Mouse (Mus musculus) CH12.LX (cell line): ENCODE results near the gene B3gat3. TPM values are rescaled to one million over a fixed set of nuclear protein-coding genes. Genes with fewer than 3 reads are reported as not detected.
"Not testable (repeated sequence)": the region's sequence is repeated elsewhere in the genome, so short reads cannot be mapped to it uniquely, and the experiment has no call there.

Experiments used
- DNase-seq: peaks from one replicate; pipeline ENCODE4 v3.0.0-alpha.2; 2013; ENCODE audit errors: extremely low read depth
- H3K27ac ChIP-seq: 2 replicates; pipeline ENCODE4 v1.5.1; 2012; ENCODE audit warnings: low read depth, mild to moderate bottlenecking, control low read depth, moderate library complexity; ENCODE audit not compliant: insufficient read depth
- H3K27me3 ChIP-seq: replicated peaks from 2 replicates; pipeline ENCODE3; 2012; ENCODE audit warnings: inconsistent platforms
- H3K36me3 ChIP-seq, 2 experiments: replicated peaks in 1 of 2; 2 replicates each; pipeline versions ENCODE3 to v1.6.1; 2012; ENCODE audit warnings: inconsistent platforms in 1 of 2, low read length in 1 of 2, mild to moderate bottlenecking in 1 of 2, mixed read lengths in 1 of 2, moderate library complexity in 1 of 2; ENCODE audit not compliant: control insufficient read depth in 1 of 2, insufficient read depth in 1 of 2
- H3K4me1 ChIP-seq, 2 experiments: 2 replicates each; pipeline ENCODE4 v1.6.1; 2012; ENCODE audit warnings: inconsistent platforms in 1 of 2, moderate library complexity in 1 of 2; ENCODE audit not compliant: insufficient read depth in 2 of 2, control insufficient read depth in 1 of 2
- H3K4me2 ChIP-seq: 2 replicates; pipeline ENCODE4 v1.6.1; 2012; ENCODE audit warnings: low read depth, mild to moderate bottlenecking, control low read depth; ENCODE audit not compliant: poor library complexity, insufficient read depth, severe bottlenecking
- H3K4me3 ChIP-seq, 3 experiments: fragments of 150-350 bp in 1 of 3; sonication (generic) in 1 of 3; replicated peaks in 1 of 3; 2 replicates each; pipeline versions ENCODE3 to v1.5.1; 2011 to 2012; ENCODE audit warnings: low read depth in 2 of 3, low read length in 2 of 3, mild to moderate bottlenecking in 2 of 3, moderate library complexity in 2 of 3, control low read depth in 1 of 3, improper control_type of control experiment in 1 of 3, inconsistent platforms in 1 of 3, mixed read lengths in 1 of 3; ENCODE audit not compliant: poor library complexity in 1 of 3
- H3K79me2 ChIP-seq: replicated peaks from 2 replicates; pipeline ENCODE4 v1.6.1; 2012; ENCODE audit warnings: mild to moderate bottlenecking, moderate library complexity; ENCODE audit not compliant: control insufficient read depth, poor library complexity, insufficient read depth, severe bottlenecking; ENCODE audit errors: extremely low read depth
- H3K9ac ChIP-seq: 2 replicates; pipeline ENCODE4 v1.6.1; 2012; ENCODE audit warnings: low read depth, mild to moderate bottlenecking, control low read depth, moderate library complexity; ENCODE audit not compliant: insufficient read depth
- H3K9me3 ChIP-seq: replicated peaks from 2 replicates; pipeline ENCODE3; 2012; ENCODE audit warnings: low read length, inconsistent platforms, mixed read lengths
- CTCF ChIP-seq, 2 experiments: IDR thresholded peaks in 1 of 2; conservative IDR thresholded peaks in 1 of 2; 2 replicates each; pipeline ENCODE4 v1.5.1; 2011 to 2012; ENCODE audit warnings: low read depth in 2 of 2, low read length in 2 of 2, improper control_type of control experiment in 1 of 2, inconsistent platforms in 1 of 2, mild to moderate bottlenecking in 1 of 2, moderate library complexity in 1 of 2
- GABPA ChIP-seq: IDR thresholded peaks from 2 replicates; pipeline ENCODE4 v1.6.1; 2012; ENCODE audit warnings: low read depth, low read length, improper control_type of control experiment, inconsistent platforms; ENCODE audit not compliant: insufficient replicate concordance
- IRF4 ChIP-seq: IDR thresholded peaks from 2 replicates; pipeline ENCODE4 v1.6.1; 2014; ENCODE audit warnings: low read depth, mild to moderate bottlenecking, inconsistent platforms, low read length, improper control_type of control experiment
- MAFK ChIP-seq: IDR thresholded peaks from 2 replicates; pipeline ENCODE4 v1.6.1; 2011; ENCODE audit warnings: low read length, improper control_type of control experiment; ENCODE audit not compliant: insufficient replicate concordance
- MYC ChIP-seq: IDR thresholded peaks from 2 replicates; pipeline ENCODE4 v1.6.1; 2011; ENCODE audit warnings: low read depth, mild to moderate bottlenecking, improper control_type of control experiment, low read length
- NRF1 ChIP-seq: IDR thresholded peaks from 2 replicates; pipeline ENCODE4 v1.6.1; 2014; ENCODE audit warnings: low read depth, mild to moderate bottlenecking, inconsistent platforms, low read length, improper control_type of control experiment, moderate library complexity
- PAX5 ChIP-seq: IDR thresholded peaks from 2 replicates; pipeline ENCODE4 v1.6.1; 2012; ENCODE audit warnings: low read length, inconsistent platforms, mixed read lengths
- RCOR1 ChIP-seq: conservative IDR thresholded peaks from 2 replicates; pipeline ENCODE4 v1.6.1; 2012; ENCODE audit warnings: low read depth, mild to moderate bottlenecking, inconsistent platforms, low read length, improper control_type of control experiment
- SIN3A ChIP-seq: IDR thresholded peaks from 2 replicates; pipeline ENCODE4 v1.6.1; 2012; ENCODE audit warnings: low read length, improper control_type of control experiment, inconsistent platforms
- TCF12 ChIP-seq: IDR thresholded peaks from 2 replicates; pipeline ENCODE4 v1.6.1; 2014; ENCODE audit warnings: low read depth, mild to moderate bottlenecking, inconsistent platforms, low read length, improper control_type of control experiment
- UBTF ChIP-seq: IDR thresholded peaks from 2 replicates; pipeline ENCODE4 v1.6.1; 2012; ENCODE audit warnings: low read depth, mild to moderate bottlenecking, inconsistent platforms, low read length, improper control_type of control experiment, moderate library complexity
- USF1 ChIP-seq: IDR thresholded peaks from 2 replicates; pipeline ENCODE4 v1.6.1; 2014; ENCODE audit warnings: low read depth, mild to moderate bottlenecking, inconsistent platforms, low read length, improper control_type of control experiment
- USF2 ChIP-seq: conservative IDR thresholded peaks from 2 replicates; pipeline ENCODE4 v1.6.1; 2011; ENCODE audit warnings: low read depth, low read length, improper control_type of control experiment
- ZKSCAN1 ChIP-seq: IDR thresholded peaks from 2 replicates; pipeline ENCODE4 v1.6.1; 2012; ENCODE audit warnings: low read depth, inconsistent platforms, low read length, improper control_type of control experiment, borderline replicate concordance
- dilution Hi-C: fragments of 300-500 bp; cut with MboI; formaldehyde crosslinking; loops from 2 replicates; pipeline ENCODE4 v1.14.3; 2020; ENCODE audit warnings: low sequenced_read_pairs; ENCODE audit not compliant: extremely low pct_unique_long_range_greater_than_20kb, extremely low pct_ligation_motif_present
- in situ Hi-C: fragments of 300-500 bp; cut with MboI; formaldehyde crosslinking; loops from 3 replicates; pipeline ENCODE4 v1.14.3; 2019; ENCODE audit warnings: low sequenced_read_pairs, low pct_ligation_motif_present, low pct_unique_long_range_greater_than_20kb, mixed read lengths
- polyA plus RNA-seq: library from polyadenylated mRNA; unstranded; fragments of >175 nt; gene quantifications from 2 replicates; pipeline ENCODE4 v1.2.1, GENCODE M21; 2012; ENCODE audit warnings: low read depth; ENCODE audit not compliant: insufficient read length
- total RNA-seq, 2 experiments: library from RNA; depleted of rRNA; stranded (reverse); fragments of 300-350 nt in 1 of 2; fragments of >200 nt in 1 of 2; gene quantifications; 2 replicates each; pipeline ENCODE4 v1.2.3; 2012 to 2014

The B3gat3 gene
- total and polyA plus RNA-seq, 3 experiments = 17.8 to 54.8 (median 33.0) TPM

DNA sequence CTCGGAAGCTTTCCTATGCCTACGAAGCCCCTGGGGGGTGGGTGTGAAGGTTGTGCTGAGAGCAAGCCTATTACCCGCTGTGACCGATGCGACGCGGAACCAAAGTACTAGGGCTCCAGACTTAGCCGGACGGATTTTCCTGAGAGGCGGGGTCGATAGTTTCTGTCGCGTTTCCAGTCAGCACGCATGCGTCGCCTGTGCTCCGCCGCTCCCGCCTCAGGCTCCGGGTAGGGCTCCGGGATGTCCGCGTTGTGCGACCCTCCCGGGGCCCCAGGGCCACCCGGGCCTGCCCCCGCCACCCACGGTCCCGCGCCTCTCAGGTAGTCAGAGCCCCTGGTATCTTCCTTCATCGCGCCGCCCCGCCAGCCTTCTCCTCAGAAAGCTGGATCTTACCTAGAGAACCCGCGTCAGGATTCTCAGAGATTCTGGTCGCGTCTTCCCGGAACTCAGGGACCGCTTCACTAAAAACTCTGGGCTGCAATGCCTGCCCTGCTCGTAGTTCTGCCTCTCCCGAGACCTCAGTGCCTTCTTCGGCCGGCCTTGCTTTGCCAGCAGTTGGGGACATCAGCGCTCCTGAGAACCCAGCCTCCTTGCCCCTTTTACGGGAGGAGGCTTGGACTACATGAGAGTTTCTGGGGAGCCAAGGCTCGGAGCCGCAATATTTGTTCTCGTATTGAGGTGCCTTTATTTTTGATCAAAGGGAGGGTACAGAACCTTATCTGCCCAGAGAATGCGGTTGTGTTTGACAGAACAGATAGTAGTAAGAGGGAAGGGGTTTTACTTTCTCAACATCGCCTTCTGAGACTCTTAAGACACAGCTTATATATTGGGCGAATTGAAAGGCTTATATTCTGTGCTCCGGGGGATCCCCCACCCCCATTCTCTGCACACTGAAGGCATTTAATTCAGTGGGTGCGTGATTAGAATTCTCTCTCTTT lies 27.1 kb upstream of the B3gat3 start, which contains the start of gene Ints5 (continued):
- no peak for TF ChIP-seq MAFK

DNA sequence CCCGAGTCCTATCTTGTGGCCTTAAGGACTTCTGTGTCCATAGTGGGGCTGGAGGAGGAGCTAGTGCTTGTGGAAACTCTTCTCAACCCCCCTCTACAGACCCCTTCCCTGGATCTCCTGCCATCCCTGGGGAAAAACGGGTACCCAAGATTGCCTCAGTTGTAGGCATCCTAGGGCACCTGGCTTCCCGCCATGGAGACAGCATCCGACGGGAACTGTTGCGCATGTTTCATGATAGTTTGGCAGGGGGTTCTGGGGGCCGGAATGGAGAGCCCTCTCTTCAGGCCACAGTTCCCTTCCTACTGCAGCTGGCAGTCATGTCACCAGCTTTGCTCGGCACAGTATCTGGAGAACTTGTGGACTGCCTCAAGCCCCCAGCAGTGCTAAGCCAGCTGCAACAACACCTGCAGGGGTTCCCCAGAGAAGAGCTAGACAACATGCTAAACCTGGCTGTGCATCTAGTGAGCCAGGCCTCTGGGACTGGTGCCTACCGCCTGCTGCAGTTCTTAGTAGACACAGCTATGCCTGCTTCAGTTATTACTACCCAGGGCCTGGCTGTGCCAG lies 24.7 kb upstream of the B3gat3 start:
- Histone ChIP-seq H3K27me3 (no peaks in the 10 kb centered on the region), H3K9ac (no peak overlapping the region), H3K4me3 (no peak overlapping the region), H3K9me3 (no peaks in the 10 kb centered on the region), H3K4me1 (peaks cover 20 to 62% of the 10 kb centered on the region in 2 experiments), H3K79me2 (peaks cover 60% of the 10 kb centered on the region), H3K36me3 (peaks cover 29 to 34% of the 10 kb centered on the region in 2 experiments), H3K4me2 (peak overlapping the region; percentile 90; the same call in 1 of the 2 replicates), H3K27ac (no peak overlapping the region)
- TF ChIP-seq MYC (no peak), RCOR1 (no peak), UBTF (no peak), ZKSCAN1 (no peak), IRF4 (no peak), TCF12 (no peak), PAX5 (no peak), SIN3A (no peak), USF1 (no peak), NRF1 (no peak), CTCF (conservative IDR thresholded peaks at IDR 0.05 in 1 of 2, IDR thresholded peaks at IDR 0.05 in 1 of 2; ENCODE audit: low read depth in 2 of 2, low read length in 2 of 2) (no peak), USF2 (no peak), GABPA (no peak)
- in situ Hi-C loops = loop anchor here (5.0 kb wide), 1 partner anchor 42 kb away; no protein-coding TSS in a partner anchor
- DNase-seq = no peak
- dilution Hi-C loops = no loop called here

DNA sequence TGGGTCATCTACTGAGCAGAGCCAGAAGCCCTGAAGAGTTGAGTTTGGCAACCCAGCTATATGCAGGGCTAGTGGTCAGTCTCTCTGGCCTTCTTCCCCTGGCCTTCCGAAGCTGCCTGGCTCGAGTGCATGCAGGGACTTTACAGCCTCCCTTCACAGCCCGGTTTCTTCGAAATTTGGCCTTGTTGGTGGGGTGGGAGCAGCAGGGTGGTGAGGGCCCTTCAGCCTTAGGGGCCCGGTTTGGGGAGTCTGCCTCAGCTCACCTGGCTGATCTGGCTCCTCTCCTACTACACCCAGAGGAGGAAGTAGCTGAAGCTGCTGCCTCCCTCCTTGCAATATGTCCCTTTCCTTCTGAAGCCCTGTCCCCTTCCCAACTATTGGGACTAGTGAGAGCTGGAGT lies 23.9 kb upstream of the B3gat3 start:
- 0 out of 2 replicates have a peak, but pooled peaks have one; percentile 33 for TF ChIP-seq SIN3A
- H3K9me3 ChIP-seq, H3K27me3 ChIP-seq, dilution Hi-C loops, DNase-seq: not testable (repeated sequence)
- Histone ChIP-seq H3K4me2 (peak overlapping the region; percentile 90; the same call in 1 of the 2 replicates), H3K9ac (peak overlapping the region; percentile 71; the same call in 1 of the 2 replicates), H3K4me1 (peaks cover 23 to 64% of the 10 kb centered on the region in 2 experiments), H3K4me3 (peak overlapping the region in 1 of 3 experiments; percentile 55), H3K36me3 (peaks cover 23 to 34% of the 10 kb centered on the region in 2 experiments), H3K27ac (peak overlapping the region; percentile 90; the same call in 1 of the 2 replicates), H3K79me2 (peaks cover 62% of the 10 kb centered on the region)
- in situ Hi-C loops = loop anchor here (5.0 kb wide), 1 partner anchor 41 kb away; no protein-coding TSS in a partner anchor
